Mouse (Mus musculus) urinary bladder, adult 18-20 months (tissue): ENCODE data around the gene Pnp2.
A peak's percentile ranks its signal among the peaks of the same experiment; 100 is the strongest.
"Not testable (repeated sequence)": the region's sequence is repeated elsewhere in the genome, so short reads cannot be mapped to it uniquely, and the experiment has no call there.

ENCODE experiments used
- DNase-seq, 2 experiments: peaks; one replicate each; pipeline ENCODE4 v3.0.0; 2022; ENCODE audit warnings: low spot score in 2 of 2, mixed read lengths in 2 of 2

The Pnp2 gene

GRCm38 (mm10) chr14:50955942-50956508 is at the start of gene Pnp2:
Pnp2 (plus strand) TSS chr14:50955992.
- peak; percentile 27 to 37 for DNase-seq

GRCm38 (mm10) chr14:50908126-50908525 is 47.7 kb upstream of the Pnp2 start:
- no peak for DNase-seq

GRCm38 (mm10) chr14:50911356-50911755 is 44.4 kb upstream of the Pnp2 start:
- no peak for DNase-seq

GRCm38 (mm10) chr14:50923437-50923836 is 32.4 kb upstream of the Pnp2 start:
- DNase-seq, result not testable (repeated sequence)

- peak; percentile 93 to 97 for DNase-seq
These were observed 31.3 kb upstream of the Pnp2 start, which contains the start of the genes Osgep and Apex1 for GRCm38 (mm10) chr14:50924281-50925064. Osgep (minus strand) TSS chr14:50924893. Apex1 (plus strand) TSS chr14:50924968.

- no peak for DNase-seq
These were observed 30.5 kb upstream of the Pnp2 start for GRCm38 (mm10) chr14:50925111-50925920.

- DNase-seq, result no peak
These were observed 28.4 kb upstream of the Pnp2 start for GRCm38 (mm10) chr14:50927366-50927765.

- no peak for DNase-seq
These were observed 25.8 kb upstream of the Pnp2 start for GRCm38 (mm10) chr14:50929951-50930350.

- peak; percentile 52 to 70 for DNase-seq
These were observed 25.4 kb upstream of the Pnp2 start for GRCm38 (mm10) chr14:50930377-50930753.

GRCm38 (mm10) chr14:50930754-50931492 is 24.9 kb upstream of the Pnp2 start, which contains the start of the genes Pip4p1 and Pnp:
Pip4p1 (minus strand) TSS chr14:50930856.
Pnp (plus strand) TSS chr14:50931082.
- DNase-seq, result peak; percentile 99

- no peak for DNase-seq
These were observed 24.2 kb upstream of the Pnp2 start for GRCm38 (mm10) chr14:50931493-50932020.

GRCm38 (mm10) chr14:50936649-50937048 is 19.1 kb upstream of the Pnp2 start:
- DNase-seq, result no peak

GRCm38 (mm10) chr14:50938119-50938908 is 17.5 kb upstream of the Pnp2 start:
- DNase-seq, result no peak

GRCm38 (mm10) chr14:50938940-50939339 is 16.9 kb upstream of the Pnp2 start:
- no peak for DNase-seq

- peak; percentile 96 to 97 for DNase-seq
These were observed 11.7 kb upstream of the Pnp2 start, which contains the start of gene Gm49342 for GRCm38 (mm10) chr14:50943932-50944667. Gm49342 (plus strand) TSS chr14:50944517.

GRCm38 (mm10) chr14:50944668-50945033 is 11.1 kb upstream of the Pnp2 start:
- not testable (repeated sequence) for DNase-seq

- not testable (repeated sequence) for DNase-seq
These were observed 10.7 kb upstream of the Pnp2 start for GRCm38 (mm10) chr14:50945081-50945480.

GRCm38 (mm10) chr14:50945526-50945925 is 10.3 kb upstream of the Pnp2 start:
- DNase-seq, result not testable (repeated sequence)

- DNase-seq, result no peak
These were observed 305 bp upstream of the Pnp2 start for GRCm38 (mm10) chr14:50955487-50955886.

GRCm38 (mm10) chr14:50956724-50957123 is 932 bp downstream of the Pnp2 start:
- DNase-seq, result not testable (repeated sequence)
